In genomic region chr17:71064463-71065014, GRCm38 (mm10) we compare ENCODE assay signal across 8 mouse cellular contexts.
DNase-seq lines count a peak whose midpoint lies in the region; ATAC-seq lines count a peak whose summit lies in the region.

No protein-coding gene starts in this region.

- no peak overlapping the region for H3K4me3 ChIP-seq in heart, embryonic 10.5 days

- intact Hi-C loops in left cerebral cortex, postnatal 4 days (cut with DNase I): loop anchor here (5.0 kb wide), 1 partner anchor 133 kb away; no protein-coding TSS in a partner anchor

- no peaks in the 10 kb centered on the region for H3K27me3 ChIP-seq in heart, embryonic 10.5 days (ENCODE audit: insufficient read depth, poor library complexity, severe bottlenecking)

- DNase-seq in heart, adult 8-10 months (ENCODE audit: low spot score): peak; percentile 24
- DNase-seq in heart, embryonic 10.5 days (ENCODE audit: low spot score): no peak
- DNase-seq in 416B (ENCODE audit: low read depth) (peak; percentile 59), MN1 (ENCODE audit: low spot score) (peak; percentile 71)
- no peak for DNase-seq in testis, postnatal 10 days (ENCODE audit: low spot score)
- no peak for DNase-seq in left cerebral cortex, adult 11 months (ENCODE audit: low spot score)
- DNase-seq in left cerebral cortex, postnatal 4 days: no peak

- peaks cover 95% of the 10 kb centered on the region for H3K36me3 ChIP-seq in heart, embryonic 10.5 days

- H3K4me1 ChIP-seq in heart, embryonic 10.5 days: 0 out of 2 replicates have a peak, but pooled peaks cover 2% of the 10 kb centered on the region

- WGBS in heart, embryonic 10.5 days: 66% methylated on average over 7 of the region's 7 CpGs

- peak; percentile 32 for ATAC-seq in inflammation-experienced regulatory T-cells, adult 6 months

- no peaks in the 10 kb centered on the region for H3K9me3 ChIP-seq in heart, embryonic 10.5 days

- no peak overlapping the region for H3K27ac ChIP-seq in heart, embryonic 10.5 days

Comparison
In these comparisons a context has a peak if more than half of its experiments do, and no peak if none do; other contexts are left out.
1. DNase-seq: peak in heart, adult 8-10 months (single experiment), 416B (single experiment) and MN1 (single experiment); none in heart, embryonic 10.5 days (single experiment), testis, postnatal 10 days (single experiment), left cerebral cortex, adult 11 months (single experiment) and left cerebral cortex, postnatal 4 days (single experiment).